Mouse (Mus musculus) embryo, embryonic 9.5 days (tissue): Measurements from ENCODE around the gene Myadml2.

Experiments used
- DNase-seq: peaks from one replicate; pipeline ENCODE4 v3.0.0-alpha.2; 2017; ENCODE audit errors: extremely low spot score

The Myadml2 gene

GRCm38 (mm10) chr11:120660301-120661075 is 12.5 kb upstream of the Myadml2 start:
- DNase-seq: peak; percentile 68

- peak; percentile 23 for DNase-seq
These were observed 11.7 kb upstream of the Myadml2 start for GRCm38 (mm10) chr11:120659509-120660300.

DNA sequence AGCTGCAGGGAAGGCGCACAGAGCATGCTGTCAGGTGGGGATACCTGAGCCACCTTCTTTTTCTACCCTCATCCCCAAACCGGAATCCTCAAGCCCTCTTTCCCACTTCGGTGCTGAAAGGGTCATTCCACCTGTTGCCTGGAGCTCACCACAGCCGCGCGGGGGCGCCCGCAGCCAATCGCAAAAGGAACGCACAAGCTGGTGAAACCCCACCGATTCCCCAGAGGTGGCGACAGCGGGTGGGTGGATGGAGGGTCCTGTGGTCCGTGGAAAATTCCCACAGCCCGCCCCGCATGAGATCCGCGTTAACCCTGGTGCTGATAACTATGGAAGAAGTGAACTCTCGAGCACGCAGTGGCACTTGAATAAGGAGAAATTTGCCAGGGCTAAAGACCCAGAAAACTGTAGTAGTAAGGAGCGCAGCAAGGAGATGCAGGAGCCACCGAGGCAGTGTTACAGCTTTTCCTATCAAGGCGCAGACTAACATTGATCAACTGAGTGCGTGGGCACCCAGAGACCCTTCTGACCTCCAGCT is 11.0 kb upstream of the Myadml2 start:
- DNase-seq: peak; percentile 82

GRCm38 (mm10) chr11:120657301-120657700 is 9.3 kb upstream of the Myadml2 start:
- no peak for DNase-seq

GRCm38 (mm10) chr11:120654741-120655140 is 6.8 kb upstream of the Myadml2 start:
- no peak for DNase-seq

GRCm38 (mm10) chr11:120651872-120652271 is 3.9 kb upstream of the Myadml2 start:
- no peak for DNase-seq

GRCm38 (mm10) chr11:120647047-120647830 is 719 bp downstream of the Myadml2 start:
- no peak for DNase-seq

DNA sequence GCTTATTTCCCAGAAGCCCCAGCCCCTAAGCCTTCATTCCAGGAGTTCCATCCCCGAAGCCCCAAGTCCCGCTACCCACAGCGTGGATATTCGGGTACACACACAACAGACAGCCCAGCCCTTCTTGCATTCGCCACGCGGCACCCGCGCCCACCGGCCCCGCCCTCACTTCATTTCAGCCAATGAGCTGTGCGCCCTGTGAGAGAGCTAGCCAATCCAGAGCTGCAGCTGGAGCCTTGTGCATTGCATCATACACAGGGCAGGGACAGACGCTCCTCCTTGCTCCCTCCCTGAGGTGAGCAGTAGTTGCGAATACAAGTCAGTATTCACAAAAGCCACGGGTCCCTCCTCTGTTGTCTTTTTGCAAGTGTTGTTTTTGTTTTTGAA is 4.4 kb downstream of the Myadml2 start, which contains the start of gene Pycr1:
TSS of gene Pycr1 (minus strand) at position 169 of the 387 bp plus-strand sequence.
- DNase-seq: peak; percentile 94

GRCm38 (mm10) chr11:120642939-120643600 is 4.9 kb downstream of the Myadml2 start:
- no peak for DNase-seq

DNA sequence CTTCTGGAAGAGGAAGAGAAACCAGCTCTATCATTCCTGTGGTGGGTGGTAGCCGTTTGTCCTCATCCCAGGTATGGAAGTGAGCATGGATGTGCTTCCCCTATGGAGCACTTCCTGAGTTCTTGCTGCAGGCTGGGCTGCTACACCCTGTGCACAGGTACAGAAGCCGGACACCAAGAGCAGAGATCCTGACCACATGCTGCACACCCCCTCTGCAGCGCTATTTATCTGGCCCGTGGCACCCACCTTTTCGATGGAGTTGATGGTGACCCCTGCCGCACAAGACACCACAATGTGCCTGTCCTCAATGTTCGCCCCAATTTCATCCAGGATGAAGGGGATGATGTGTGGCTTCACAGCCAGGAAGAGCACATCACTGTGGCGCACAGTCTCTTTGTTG is 6.1 kb downstream of the Myadml2 start:
- no peak for DNase-seq

DNA sequence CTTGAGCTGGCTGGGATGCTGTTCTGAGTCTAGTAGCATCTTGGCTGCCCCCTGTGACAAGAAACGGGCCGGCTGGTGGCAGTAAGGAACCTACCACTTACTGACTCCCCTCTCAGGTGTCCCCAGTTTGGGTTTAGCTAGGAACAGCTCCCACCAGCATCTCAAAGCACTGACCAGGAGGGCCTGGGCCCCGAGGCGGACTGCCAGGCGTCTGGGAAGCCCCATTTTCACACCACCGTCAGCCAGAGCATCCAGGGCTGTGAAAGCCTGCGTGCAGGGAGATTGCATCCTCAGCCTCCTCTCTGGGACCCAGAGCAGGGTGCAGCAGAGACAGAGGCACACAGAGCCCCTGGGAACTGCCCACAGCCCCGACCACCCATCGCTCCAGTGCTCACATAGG is 6.7 kb downstream of the Myadml2 start:
- no peak for DNase-seq

- DNase-seq: no peak
These were observed 13.1 kb downstream of the Myadml2 start for GRCm38 (mm10) chr11:120634810-120635209.

DNA sequence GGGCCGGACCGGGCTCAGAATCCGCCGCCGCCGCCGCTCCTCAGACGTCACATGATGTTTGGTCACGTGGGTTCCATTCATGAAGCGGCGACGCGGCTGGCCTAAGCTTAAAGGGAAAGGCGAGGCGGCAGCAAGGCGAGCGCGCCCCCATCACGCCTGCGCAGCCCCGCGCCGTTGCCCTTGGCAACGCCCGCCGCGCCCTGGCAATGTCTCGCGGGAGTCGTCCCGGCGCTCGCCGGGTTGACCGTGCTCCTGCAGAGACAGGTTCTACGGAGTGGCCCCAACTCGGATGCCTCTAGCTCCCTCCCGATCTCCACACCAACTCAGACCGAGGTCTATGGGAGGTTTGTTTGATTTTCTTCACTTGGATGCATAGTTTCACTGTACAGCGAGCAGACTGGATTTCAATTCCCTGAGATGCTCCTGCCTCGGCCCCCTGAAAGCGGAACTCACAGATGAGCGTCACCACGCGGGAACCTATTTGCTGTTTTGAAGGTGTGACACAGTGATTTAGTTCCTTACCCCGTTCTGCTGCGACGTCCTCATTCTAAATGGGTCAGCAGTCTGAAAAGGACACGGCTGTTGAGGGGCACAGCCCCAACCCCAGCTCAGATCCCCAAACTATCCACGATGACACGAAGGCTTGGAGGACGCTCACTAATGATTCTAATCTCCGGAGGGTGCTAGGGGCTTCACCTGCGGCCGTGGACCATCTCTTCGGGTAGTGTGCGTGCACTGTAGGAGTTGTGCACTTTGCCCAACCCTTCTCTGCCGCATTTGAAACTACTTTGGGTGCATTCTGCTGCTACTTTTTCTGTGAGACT is 14.2 kb downstream of the Myadml2 start, which contains the start of gene Mafg:
TSS of gene Mafg (minus strand) at position 81 of the 824 bp plus-strand sequence.
- peak; percentile 94 for DNase-seq

DNA sequence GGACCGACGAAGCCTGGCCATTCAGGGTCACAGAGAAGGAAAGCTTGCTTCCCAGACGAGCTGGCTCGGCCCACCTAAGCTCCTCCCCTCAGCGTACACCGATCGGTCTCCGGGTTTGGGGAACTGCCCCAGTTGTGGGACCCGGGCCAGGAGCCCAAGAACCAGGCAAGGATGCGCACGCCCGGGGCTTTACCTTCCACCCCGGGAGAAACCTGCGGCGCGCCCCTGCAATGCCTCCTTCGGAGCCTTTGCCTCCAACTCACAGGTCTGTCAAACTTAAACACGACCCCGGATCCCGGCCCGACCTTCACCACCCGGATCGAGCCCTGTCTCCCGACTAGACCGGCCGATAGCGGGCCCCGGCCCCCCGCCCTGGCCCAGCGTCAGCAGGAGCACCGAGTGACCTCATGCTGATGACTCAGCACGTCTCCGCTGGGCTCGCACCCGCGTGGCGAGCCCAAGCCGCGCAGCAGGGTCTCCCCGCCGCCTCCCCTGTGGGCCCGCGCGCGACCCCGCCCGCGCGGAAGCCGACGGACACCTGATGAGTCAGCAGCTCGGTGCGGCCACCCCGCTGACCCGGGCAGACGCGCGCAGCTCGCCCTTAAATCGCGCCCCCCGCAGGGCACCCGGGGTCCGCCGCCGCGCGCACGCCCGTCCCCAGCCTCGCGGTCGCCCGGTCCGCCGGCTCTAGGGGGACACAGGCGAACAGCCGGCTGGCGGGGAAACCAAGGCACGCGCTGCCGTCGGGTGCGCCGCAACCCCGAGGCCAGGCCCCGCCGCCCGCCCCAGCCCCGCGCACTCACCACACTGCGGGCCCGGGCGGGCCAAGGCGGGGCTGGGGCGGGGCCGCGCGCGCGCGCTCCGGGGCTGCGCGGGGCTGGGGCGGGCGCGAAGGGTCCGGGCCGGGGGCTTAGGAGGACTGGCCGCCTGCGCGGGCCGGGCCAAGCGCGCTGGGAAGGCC is 15.1 kb downstream of the Myadml2 start:
- peak; percentile 71 for DNase-seq

GRCm38 (mm10) chr11:120631726-120632448 is 16.1 kb downstream of the Myadml2 start:
- DNase-seq: no peak

GRCm38 (mm10) chr11:120630881-120631725 is 16.9 kb downstream of the Myadml2 start:
- DNase-seq: no peak

DNA sequence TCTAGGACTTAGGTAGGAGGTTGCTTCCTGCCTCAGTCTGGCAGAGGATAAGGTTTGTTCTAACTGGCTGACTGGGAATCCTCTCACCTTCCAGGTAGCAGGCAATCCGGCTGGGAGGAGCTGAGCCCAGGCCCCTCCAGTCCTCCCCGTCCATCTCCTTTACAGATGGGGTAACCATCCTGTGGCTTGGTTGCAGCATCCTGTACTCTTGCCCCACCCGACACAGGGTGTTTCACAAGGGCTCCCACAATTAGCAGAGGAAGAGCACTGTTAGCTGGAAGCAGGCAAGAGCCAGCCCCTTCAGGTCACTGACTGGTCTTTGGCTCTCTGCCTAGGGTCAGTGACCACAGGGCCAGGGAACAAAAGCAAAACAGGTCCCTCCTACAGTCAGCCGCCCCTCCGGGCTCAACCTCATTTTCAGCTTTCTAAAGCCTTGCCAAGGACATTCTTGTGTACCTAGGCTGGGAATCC is 17.5 kb downstream of the Myadml2 start:
- DNase-seq: no peak
